Mouse (Mus musculus): ENCODE results near the gene Dnah3.

GRCm38 (mm10) chr7:120034996-120035395 is 60.1 kb downstream of the Dnah3 start:
- TF ChIP-seq CTCF (IDR thresholded peaks at IDR 0.05; ENCODE audit: control insufficient read depth, insufficient read depth, low read length) (no peak), POLR2A (IDR thresholded peaks at IDR 0.05; ENCODE audit: borderline replicate concordance, control insufficient read depth, low read depth, low read length) (no peak)
